Mouse (Mus musculus): ENCODE data around the gene Atad5. TPM values are rescaled to one million over a fixed set of nuclear protein-coding genes. Genes with fewer than 3 reads are reported as not detected.
A peak's percentile ranks its signal among the peaks of the same experiment; 100 is the strongest.
"Not testable (repeated sequence)": the region's sequence is repeated elsewhere in the genome, so short reads cannot be mapped to it uniquely, and the experiment has no call there.

Atad5 gene
- total RNA-seq, 1 experiment from 2014 or later = 4.2 TPM

DNA sequence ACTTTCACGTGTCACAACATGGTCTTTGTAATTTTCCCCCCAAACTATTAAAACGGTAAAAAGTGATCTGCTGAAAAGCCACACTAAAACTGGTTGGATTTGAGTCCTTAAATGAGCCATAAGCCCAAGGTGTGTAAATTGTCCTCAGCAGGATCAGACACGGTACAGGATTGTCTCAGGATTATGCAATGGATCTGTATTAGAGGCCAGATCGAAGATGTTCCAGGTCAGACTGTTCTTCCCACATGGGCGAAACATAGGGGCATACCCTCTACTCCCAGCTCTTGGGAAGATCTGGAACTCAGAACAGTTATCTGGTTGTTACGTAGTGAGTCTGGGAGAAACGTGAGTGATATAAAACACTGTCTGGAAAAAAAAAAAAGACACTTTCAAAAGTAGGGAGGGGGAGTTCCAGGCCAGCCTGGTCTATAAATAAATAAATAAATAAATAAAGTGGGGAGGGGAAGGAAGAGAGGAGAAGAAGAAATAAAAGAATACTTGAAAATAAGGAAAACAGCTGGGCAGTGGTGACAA is 7.3 kb upstream of the Atad5 start:
- DNase-seq = no peak

DNA sequence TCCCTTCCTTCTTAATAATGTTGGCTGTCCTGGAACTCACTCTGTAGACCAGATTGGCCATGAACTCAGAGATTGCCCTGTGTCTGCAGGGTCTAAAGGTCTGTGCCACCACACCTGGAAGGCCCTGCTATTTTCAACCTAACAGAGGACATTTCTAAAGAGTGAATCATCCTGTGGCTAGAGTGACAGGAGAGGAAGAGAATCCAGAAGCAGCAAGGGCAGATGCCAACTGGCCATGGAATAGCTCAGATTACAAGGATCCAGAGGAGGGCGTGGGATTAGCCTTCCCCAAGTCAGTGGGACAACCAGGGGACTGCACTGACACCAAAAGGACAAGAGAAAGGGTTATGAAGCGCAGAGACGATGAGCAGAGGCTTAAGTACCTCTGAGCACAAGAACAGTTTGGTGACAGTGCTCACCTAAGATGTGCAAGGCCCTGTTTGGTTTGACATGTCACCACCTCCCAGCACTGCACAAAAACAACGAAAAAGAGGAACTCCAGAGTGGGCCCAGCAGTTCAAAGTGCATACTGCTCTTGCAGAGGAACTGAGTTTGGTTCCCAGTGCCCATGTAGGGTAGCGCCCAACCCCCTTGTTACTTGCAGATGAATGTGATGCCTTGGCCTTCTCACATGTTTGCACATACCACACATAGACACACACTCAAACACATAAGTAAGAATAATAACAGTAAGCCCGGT is 3.7 kb upstream of the Atad5 start:
- DNase-seq = no peak

DNA sequence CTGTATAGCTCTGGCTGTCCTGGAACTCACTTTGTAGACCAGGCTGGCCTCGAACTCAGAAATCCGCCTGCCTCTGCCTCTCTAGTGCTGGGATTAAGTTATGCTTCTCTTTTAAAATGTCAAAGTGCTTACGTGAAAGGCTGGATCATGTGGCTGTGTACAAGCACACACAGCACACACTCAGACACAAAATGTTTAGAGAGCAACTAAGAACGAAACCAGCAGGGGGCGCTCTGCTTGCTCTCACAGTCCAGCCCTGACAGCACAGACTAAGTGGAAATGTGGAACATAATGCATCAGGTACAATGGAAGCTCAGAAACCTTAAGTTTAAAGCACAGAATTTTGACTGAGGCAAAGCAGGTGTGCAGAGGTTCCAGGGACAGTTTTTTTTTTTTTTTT is 2.4 kb upstream of the Atad5 start:
- peak; percentile 86 for DNase-seq

DNA sequence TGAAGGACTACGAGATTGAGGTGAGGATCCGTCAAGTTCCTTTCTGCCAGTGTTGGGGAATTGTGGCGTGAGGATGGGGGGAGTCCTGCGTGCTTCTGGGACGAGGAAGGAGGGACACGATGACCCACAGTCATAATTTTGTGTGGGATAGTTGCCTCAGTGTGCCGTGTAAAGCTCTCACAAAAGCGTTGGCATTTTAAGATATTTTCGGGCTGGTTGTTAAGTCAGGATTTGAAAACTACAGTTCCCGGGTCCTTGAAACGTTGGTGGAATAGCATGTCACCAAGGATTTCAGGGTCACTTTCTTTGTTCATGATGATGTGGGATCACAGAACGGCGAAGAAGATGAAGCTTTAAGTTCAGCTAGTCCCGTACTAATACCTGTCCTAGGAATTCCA is 616 bp downstream of the Atad5 start:
- no peak for DNase-seq

DNA sequence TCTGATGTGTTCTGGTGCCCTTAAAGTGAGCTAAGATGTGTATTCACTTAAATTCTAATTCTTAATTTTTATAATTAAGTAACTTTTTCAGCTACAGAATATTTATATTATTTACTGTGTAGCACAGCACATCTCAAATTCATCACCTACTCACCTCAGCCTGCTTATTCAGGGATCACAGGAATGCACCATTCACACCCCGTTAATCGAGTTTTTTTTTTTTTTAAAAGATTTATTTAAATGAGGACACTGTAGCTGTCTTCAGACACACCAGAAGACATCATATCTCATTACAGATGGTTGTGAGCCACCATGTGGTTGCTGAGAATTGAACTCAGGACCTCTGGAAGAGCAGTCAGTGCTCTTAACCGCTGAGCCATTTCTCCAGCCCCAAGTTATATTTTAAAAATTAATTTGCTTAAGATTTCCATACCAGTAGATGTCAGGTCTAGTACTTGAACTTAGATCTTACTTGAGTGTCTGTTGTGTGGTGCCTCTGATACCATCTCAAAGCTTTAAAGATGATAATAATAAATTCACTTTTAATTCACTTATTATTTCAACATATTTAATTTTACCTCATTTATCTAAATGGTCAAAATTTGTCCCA is 1.5 kb downstream of the Atad5 start:
- no peak for DNase-seq

DNA sequence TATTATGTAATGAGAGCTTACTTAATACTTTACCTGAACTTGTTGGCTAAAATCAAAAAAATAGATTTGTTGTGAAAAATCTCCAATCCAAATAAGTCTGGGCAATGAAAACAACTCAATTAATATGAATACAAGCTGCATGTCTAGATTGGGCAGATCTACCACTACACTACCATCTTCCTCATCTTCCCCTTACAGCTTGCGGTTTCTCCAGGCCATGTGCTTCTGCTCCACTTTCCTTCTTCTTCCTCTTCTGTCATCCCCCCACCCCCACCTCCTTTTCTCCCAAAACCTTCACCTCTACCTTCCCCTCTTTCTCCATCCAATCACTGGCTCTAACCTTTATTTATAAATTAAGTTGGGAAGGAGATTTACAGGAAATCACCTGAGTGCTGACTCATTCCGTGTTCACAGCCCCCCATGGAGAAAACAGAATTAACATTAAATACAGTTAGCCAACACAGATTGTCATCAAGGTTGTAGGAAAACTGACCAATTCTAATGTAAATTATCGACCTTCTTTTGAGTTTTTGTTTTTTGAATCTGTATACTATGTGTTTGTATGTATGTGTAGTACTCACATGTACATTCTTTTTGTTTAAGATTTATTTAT is 9.3 kb downstream of the Atad5 start:
- no peak for DNase-seq

DNA sequence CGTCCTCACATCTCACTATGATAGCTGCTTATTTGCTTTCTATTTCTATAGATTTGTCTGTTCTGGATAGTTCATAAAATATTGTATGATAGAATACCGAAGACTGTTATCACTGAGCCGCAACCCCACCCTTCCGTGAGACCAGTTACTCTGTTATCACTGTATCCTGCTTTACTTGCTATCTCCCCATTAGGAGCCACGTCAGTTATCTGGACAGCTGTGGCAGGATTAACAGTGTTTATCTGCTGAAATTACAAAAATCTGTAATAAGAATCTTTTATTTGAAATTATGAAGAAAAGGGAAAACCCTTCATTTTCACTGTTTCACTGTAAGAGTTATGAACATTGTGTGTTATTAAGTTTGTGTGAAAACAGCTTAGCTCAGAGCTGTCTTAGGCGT is 12.1 kb downstream of the Atad5 start:
- DNase-seq = no peak

DNA sequence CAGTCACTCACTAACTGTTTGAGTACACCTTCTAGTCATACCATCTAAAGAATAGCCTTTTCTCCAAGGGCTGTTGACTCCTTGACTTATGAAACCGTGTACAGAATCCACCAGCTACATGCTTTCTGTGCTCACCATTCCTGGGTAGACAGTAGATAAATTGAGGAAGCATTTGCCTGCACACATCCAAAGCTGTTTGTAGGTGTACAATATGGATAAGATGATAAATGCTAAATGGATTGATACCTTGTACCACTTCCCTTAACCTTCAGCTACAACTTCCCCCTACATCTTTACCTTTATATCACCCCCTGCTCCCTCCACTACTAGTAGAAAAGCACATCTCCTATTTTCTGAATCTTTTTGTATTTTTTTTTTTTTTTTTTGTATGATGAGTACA is 15.2 kb downstream of the Atad5 start:
- no peak for DNase-seq

DNA sequence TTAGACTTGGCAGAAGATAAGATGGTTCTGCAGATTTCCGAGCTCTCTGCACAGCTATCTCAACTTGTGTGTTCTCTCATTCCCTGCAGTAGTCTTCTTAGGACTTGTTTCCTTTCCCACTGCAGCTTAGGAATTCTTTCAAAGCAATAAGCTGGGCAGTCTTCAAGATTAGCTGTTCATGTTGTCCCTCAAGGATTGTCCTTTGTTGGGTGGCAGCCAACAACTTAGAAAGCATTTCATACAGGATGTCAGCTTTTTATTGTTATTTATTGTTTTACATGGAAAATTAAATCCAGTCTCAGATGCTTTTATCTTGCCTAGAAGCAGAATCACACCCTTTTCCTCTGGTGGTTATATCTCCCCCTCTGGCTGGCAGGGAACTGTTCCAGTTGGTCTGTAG is 27.2 kb downstream of the Atad5 start:
- DNase-seq = no peak

DNA sequence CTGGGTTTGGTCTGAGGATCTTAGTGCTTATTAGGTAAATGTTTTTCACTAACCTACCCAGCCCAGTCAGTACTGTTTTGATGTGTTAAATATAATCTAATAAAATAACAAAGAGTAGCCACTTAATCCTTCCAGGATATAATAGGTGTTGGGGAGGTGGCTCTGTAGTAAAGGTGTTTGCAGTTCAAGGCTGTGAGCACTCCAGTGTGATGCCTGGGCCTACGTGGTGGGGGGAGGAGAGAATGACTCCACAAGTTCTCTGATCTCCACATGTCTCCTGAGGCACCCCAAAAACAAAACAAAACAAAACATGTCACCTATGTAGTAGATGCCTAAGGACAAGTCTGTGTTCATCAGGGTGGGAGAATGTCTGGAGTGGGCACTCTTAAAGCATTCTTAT is 42.9 kb downstream of the Atad5 start:
- no peak for DNase-seq

DNA sequence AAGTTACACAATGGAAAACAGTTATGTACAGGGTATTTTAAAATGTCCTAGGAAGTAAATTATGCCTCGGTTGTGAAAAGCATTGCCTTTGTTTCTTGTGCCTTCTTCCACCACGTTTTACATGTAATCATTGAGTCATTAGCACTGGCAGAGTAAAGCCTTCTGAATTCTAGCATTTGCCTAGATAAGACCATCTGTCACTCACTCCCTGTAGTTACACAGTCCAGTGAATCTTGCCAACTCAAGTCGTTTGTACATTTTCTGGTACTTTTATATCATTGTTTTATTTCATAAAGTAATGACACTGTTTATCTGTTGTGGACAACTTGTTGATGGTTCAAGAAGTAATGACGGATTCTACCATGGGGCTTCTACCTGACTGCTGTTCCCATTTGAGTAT is 45.5 kb downstream of the Atad5 start:
- no peak for DNase-seq

DNA sequence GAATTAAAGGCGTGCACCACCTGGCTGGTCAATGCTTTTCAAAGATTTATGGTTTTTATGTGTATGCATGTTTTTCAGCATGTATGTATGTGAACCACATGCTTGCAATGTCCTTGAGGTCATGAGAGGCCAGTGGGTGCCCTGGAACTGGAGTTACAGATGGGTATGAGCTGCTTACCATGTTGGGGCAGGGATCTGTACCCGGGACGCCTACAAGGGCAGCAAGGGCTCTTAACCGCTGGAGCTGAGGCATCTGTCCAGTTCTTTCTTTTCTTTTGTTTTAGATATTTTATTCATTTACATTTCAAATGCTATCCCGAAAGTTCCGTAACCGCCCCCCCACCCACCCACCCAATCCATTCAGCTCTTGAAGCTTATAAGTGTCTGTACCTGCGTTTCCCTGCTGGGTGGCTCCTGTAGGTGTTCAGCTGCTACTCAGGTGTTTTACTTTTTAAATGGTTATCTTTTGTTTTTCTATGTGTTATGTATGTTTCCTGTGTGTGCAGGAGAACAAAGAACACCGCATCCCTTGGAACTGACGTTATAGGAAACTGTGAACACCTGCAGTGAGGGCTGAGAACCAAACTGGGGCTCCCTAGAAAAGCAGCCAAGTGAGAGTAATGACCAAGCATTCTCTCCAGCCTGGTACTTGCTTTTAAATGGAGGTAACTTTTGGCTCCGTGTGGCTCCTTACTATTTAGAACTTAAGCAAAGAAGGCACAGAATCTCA is 46.9 kb downstream of the Atad5 start:
- no peak for DNase-seq

DNA sequence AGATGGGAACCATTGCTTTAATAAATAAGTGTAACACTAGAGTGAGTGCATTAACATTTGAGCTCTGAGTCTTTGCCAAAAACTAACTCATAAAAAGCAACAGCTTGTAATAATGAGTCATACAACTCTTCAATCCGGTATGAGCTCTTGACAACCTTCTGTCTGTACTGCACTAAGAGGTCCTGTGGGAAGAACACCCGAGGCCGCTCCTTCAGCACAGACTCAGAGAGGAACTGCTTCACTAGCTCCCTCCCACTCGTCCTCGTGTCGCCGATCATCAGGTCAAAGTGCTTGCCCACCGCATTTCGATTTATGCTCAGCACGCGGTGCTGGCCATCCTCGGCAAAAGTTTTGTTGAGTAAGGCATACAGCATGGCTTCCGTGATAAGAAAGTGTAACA is 47.6 kb downstream of the Atad5 start:
- no peak for DNase-seq

DNA sequence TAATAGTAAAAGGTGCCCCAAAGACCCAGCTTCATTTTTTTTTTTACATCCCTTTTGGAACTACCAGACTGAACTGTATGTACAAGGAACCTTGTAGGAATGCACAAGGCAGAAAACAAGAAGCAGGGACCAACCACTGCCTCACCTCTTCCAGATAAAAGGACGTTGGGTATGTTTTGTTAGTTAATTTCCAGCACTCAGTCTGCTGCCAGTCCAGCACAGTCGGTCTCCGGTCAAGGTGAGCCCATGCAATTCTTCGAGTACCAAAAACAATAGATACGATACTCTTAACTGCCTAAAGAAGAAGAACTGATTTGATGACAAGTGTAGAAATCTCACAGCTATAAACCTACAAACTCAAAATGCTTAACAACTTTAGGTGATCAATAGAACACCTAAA is 48.6 kb downstream of the Atad5 start:
- DNase-seq = no peak

DNA sequence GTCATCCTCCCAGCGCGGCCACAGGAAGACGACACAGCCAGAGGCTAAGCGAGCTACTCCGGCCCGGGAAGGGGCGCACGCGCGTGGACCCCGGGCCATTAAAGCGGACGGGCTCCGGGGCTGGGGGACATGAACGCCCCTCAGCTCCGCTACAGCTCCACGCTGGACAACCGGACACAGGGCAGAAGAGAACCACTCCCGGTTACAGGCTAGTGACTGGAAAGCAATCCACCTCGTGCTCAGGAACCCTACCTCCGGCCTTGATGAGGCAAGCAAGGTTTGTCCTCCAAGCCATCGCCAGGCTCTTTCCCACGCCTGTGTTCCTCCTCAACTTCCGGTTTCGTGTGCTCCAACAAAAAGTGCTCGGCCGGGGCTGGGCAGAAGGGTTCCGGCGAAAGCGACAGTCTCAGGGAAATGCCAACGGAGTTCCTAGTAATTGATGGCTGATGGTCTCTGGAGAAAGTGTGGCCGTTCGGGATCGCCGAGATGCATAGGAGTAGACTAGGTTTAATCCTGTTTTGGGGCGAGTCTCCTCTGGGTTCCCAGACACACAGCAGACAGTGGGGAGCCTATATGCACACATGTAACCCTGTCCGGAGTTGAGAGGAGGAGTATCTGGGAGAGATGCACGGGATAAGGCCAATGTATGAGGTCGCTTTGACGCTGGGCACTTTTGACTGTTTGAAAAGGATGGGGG is 52.8 kb downstream of the Atad5 start, which contains the start of gene Tefm:
Gene Tefm (minus strand): TSS at position 351 of the 697 bp plus-strand sequence.
- peak; percentile 79 for DNase-seq

DNA sequence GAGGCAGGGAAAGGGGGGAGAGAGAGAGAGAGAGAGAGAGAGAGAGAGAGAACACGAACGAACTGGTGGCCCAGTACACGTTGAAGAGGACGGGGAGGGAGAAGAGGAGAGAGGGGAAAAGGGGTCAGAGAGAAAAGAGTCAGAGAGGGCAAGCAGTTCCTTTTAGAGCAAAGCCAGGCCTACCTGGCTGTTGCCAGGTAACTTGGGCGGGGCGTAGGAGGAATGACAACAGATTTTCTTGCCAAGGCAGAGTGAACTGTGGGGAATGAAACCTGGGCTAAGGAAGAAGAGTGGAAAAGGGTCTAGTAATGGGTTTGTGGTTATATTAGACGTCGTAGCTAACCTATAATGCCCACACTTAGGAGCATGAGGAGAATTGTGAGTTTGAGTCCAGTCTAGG is 53.7 kb downstream of the Atad5 start:
- no peak for DNase-seq

DNA sequence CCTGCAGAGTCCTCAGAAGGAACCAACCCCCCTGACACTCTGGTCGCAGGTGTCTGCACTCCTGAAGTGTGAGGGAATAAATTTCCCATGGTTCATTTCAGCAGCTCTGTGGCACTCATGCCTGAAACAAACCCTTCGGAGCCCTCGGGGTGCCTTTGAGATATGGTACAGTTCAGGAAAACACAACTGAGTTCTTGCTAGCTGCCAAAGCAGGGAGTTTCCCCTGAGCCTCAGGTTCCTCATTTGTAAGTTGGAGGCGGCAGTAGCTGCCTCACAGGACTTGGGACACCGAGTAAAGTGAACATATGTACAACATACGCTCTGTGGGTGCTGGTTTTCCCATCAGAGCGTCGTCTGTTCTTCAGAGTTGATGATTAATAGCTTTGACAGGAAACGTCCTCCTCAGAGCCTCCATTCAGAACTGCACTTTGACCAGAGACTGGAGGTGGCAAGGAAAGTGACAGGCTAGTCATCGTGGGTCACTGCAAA is 56.6 kb downstream of the Atad5 start:
- no peak for DNase-seq

DNA sequence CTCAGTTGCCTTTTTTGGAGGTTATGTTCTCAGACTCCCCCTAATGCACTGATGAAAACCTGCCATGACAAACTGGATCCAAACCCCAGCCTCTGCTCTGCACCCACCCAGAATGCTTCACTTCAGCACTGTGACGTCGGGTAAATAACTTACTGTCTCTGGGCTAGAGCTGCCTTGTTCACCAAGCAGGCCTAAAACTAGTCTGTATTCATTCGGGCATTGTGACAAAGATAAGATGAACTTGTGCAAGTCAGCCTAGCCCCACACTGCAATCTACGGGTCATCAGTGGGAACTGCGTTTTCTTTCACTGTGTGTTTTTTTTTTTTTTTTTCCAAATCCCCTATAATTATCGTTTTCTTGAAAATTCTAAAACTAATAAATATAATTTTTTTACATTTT is 58.5 kb downstream of the Atad5 start:
- DNase-seq = no peak

DNA sequence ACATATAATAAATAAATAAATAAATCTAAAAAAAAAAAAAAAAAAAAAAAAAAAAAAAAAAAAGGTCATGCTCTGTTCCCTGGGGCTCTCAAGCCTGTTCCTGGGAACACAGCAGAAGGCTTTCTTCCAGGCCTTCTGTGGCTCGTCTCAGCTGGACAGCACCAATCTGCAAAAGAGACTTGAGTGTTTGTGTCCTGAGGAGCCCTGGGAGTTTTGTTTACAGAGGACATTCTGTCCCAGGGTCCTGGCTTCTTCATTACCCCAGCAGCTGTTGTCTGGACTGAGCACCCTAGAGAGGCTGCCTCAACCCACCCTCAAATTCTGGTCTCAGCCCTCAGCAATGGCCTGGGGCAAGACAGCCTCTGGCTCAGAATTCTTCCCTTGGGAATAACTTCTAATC is 59.1 kb downstream of the Atad5 start:
- DNase-seq = no peak

DNA sequence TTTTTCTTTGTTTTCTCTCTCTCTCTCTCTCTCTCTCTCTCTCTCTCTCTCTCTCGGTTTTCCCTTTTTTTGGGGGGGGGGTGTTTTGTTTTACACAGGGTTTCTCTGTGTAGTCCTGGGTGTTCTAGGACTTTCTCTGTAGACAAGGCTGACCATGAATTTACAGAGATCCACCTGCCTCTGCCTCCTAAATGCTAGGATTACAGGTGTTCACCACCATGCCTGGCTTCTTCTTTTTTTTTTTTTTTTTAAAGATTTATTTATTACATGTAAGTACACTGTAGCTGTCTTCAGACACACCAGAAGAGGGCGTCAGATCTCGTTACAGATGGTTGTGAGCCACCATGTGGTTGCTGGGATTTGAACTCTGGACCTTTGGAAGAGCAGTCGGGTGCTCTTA is 59.8 kb downstream of the Atad5 start:
- DNase-seq = not testable (repeated sequence)

DNA sequence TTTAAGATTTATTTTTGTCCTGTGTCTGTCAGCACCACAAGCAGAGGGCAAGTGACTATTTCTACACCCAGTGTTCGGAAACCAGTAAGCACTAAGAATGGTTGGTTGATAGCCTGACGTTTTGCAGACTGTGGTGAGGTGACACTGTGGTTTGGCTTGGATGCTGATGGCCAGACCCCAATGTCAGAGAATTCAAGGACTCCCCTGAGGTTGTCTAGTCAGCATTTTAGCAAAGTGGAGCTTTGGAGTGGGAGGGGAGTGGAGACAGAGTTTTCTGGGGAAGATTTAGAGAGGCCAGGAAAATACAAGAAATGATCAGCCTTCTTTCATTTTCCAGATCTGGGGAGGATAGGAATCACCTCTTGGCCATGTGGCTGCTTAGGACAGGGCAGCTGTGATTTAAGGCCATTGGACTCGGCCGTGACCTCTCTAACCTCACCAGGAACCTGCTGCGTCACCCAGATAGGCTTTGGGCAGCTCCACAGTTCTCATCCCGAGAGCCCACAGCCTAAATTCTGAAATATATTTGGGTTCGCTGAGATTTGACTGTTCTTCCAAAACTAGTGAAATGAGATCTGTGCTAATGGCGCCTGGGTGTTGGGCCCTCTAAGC is 60.3 kb downstream of the Atad5 start:
- DNase-seq = no peak

DNA sequence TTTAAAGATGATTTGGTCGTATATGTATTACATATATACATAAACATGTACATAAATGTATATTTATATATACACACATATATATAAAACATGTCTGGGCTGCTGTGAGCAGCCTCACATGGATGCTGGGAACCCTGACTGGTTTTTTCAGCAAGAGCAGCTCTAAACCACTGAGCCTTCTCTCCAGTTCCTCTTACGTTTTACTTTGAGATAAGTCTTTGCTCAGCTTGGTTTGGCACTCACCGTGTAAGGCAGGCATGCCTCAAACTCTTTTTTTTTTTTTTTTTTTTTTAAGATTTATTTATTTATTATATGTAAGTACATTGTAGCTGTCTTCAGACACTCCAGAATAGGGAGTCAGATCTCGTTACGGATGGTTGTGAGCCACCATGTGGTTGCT is 61.4 kb downstream of the Atad5 start:
- DNase-seq = no peak

All from adrenal gland, postnatal 25 days (tissue).